Mouse (Mus musculus): Measurements from ENCODE around the gene Pllp.

Pllp gene

DNA sequence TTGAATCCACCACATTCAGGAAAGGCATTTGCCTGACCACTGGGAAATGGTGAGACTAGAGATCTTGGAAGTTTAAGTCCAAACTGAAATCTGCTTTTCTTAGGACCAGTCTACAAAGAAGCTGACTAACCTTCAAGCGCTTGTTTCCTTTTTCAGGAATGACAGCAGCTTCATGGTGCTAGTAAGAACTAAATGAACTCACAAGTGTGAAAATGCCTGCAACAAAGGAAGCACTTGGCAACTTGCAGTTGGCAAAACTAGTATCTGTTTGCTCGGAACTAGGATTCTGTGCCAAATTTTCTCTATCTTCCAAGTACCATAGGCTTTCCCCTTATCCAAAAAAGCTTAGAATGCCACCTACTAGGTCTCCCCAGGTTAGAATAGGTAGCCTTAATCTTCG is 49.9 kb downstream of the Pllp start:
- no peak for DNase-seq

DNA sequence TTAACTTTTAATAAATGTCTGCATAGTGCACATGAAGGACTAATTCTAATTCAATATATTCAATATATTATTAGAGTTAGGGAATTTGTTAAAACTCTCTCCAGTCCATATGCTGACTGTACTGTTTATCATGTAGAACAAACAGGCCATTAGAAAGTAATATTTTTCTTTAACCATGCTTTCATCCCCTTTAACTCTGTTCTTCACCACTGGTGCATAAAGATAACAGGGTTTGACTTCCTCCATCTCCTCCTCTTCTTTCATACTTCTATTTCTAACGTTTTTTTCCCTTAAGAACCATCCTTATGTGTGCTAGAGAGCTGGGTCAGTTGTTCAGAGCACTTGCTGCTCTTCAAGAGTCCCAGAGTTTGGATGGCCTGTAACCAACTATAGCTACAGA is 50.9 kb downstream of the Pllp start:
- no peak for DNase-seq

DNA sequence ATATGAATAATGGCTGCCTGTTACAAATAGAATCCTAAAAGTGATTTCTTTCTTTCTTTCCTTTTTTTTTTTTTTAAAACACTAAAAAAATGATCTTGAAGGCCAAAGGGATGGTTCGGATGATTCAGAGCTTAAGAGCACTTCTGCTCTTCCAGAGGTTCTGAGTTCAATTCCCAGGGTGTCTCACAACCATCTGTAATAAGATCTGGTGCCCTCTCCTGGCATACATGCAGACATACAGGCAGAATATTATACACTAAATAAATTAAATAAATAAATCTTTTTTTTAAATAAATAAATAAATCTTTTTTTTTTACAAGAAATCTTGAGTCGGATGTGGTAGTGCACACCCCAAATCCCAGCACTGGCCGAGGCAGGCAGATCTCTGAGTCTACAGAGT is 54.1 kb downstream of the Pllp start:
- no peak for DNase-seq

DNA sequence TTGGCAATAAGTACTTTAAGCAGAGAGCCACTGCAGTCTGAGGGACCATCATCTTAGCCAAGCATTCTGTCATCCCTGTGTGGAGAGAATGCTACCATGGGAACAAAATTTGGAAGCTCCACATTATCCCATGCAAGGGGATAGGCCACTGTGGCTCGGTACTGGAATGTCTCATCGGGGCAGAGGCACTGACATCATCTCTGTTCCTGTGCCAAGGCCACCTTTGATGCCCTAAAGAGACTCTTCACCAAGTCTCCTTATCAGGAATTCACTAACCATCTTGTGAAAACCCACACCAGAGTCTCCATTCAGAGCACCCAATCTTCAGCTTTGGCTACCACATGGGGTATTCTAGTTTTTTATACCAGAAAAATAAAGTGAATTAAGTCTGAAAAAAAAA is 54.9 kb downstream of the Pllp start:
- no peak for DNase-seq

DNA sequence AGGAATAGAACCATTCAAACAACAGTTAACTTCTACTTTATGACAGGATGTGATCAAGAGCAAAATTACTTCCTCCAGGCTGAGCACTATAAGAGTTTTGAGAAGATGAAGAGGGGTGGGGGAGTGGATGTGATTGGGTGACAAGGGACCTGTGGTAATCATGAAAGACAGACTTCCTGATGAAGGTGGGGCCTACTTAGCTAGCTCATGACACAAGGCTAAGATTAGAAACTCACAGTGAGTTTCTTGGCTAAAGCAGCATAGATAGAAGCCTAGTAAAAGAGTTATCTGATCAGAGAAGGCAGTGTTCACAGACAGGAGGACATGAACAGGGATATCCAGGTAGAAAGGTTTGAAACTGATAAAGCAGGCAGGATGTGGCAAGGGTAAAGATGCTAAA is 61.9 kb downstream of the Pllp start:
- DNase-seq: no peak

DNA sequence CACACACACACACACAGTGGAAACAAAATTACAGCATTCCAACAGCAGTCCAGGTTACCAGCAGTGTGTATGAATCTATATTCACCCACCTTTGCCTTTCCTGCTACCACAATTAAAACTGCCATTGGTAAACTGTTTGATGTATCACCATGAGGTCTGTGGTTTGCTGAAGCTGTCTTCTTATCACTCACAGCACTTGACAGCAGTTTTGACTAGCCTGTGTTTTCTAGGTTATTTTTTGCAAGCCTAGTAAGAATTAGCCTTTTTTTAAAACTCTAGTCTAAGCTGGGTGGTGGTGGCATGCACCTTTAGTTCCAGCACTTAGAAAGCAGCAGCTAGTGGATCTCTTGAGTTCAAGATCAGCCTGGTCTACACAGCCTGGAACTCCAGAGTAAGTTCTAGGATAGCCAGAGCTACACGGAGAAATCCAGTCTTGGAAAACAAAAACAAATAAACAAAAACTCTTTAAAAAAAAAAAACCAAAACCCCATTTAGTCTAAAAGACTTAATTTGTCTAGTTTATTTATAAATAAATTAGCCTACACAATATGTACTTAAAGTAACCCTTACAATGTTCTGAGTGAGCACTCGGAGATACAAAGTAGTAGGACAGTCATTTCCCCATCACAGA is 62.4 kb downstream of the Pllp start:
- DNase-seq: no peak
